Mouse (Mus musculus) liver, adult 10 weeks (tissue): ENCODE results near the gene Dnal4. TPM values are rescaled to one million over a fixed set of nuclear protein-coding genes. Genes with fewer than 3 reads are reported as not detected.

Source experiments
- polyA plus RNA-seq: library from polyadenylated mRNA; stranded (reverse); fragments of 350-450 nt; fragmentation: Illumina TruSeq; extraction: RNeasy Lipid Tissue Mini Kit (QIAGEN cat#74804); gene quantifications from one replicate; pipeline ENCODE4 v1.2.3, GENCODE M21; 2014; ENCODE audit warnings: low read depth, low replicate concordance

Dnal4 gene
- 0.90 TPM for polyA plus RNA-seq

GRCm38 (mm10) chr15:79777749-79778148 lies at the start of gene Dnal4:
Gene Dnal4, minus strand, starts transcription at chr15:79777849.

GRCm38 (mm10) chr15:79804352-79805071 lies 26.9 kb upstream of the Dnal4 start, which contains the start of gene Nptxr:
Gene Nptxr, minus strand, starts transcription at chr15:79804766.

DNA sequence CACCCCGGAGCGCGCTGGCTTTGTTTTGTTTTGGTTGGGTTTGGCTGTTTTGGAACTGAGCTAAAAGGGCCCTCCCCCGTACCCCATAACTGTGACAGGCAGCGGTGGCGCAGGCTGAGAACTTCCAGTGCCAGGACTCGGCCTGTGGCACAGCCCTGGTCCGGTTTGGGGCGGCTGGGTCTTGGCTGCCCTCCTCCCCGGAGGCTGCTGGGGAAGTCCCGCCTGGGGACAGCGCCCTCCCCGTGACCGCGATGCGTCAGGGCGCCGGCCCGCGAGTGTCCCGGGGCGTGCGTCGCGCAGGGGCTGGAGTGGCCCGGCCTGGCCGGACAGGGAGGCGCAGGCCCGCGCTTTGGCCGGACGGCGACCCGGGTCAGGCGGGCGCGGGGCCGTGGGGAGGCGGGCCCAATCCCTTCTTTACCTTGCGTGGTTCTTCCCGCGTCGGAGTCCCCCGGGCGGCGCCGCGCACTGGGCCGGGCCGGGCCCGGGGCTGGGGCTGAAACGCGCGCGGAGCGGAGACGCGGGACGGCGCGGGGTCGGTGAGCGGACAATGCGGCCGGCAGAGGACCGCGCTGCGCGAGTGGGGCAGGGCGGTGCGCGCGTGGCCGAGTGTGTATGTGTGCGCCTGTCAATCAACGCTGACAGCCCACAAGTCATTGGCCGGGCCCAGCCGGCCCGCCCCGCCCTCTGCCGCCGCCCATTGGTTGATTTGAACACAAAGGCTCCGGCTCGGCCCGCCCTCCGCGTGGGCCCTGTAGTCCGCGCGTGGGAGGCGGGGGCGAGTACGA lies 35.5 kb downstream of the Dnal4 start, which contains the start of gene Sun2:
Gene Sun2, minus strand, starts transcription at position 616 of the 785 bp plus-strand sequence.

Other genes starting within 250 kb of the Dnal4 start
- 120 TPM for gene Ddx17, start 231.1 kb downstream of the Dnal4 start, polyA plus RNA-seq
- not detected for gene Dmc1, start 172.7 kb downstream of the Dnal4 start, polyA plus RNA-seq
- gene Fam227a, start 118.9 kb downstream of the Dnal4 start, polyA plus RNA-seq: 0.82 TPM
- gene Cby1, start 118.7 kb downstream of the Dnal4 start, polyA plus RNA-seq: 1.2 TPM
- 134 TPM for gene Tomm22, start 107.0 kb downstream of the Dnal4 start, polyA plus RNA-seq
- gene Josd1, start 89.9 kb downstream of the Dnal4 start, polyA plus RNA-seq: 13.7 TPM
- gene Gtpbp1, start 87.0 kb downstream of the Dnal4 start, polyA plus RNA-seq: 1.3 TPM
- 5.8 TPM for gene Sun2, start 35.3 kb downstream of the Dnal4 start, polyA plus RNA-seq
- not detected for gene Nptxr, start 26.9 kb upstream of the Dnal4 start, polyA plus RNA-seq
- not detected for gene Npcd, start 56.4 kb upstream of the Dnal4 start, polyA plus RNA-seq
- 0.53 TPM for gene Cbx6, start 56.8 kb upstream of the Dnal4 start, polyA plus RNA-seq
- 1.8 TPM for gene Apobec3, start 113.8 kb upstream of the Dnal4 start, polyA plus RNA-seq
- gene Cbx7, start 193.3 kb upstream of the Dnal4 start, polyA plus RNA-seq: 0.98 TPM
- not detected for gene Pdgfb, start 237.1 kb upstream of the Dnal4 start, polyA plus RNA-seq